Mouse (Mus musculus) adrenal gland, adult 18-20 months (tissue): ENCODE measurements around the gene Rpl24. TPM values are rescaled to one million over a fixed set of nuclear protein-coding genes. Genes with fewer than 3 reads are reported as not detected.
"Not testable (repeated sequence)": the region's sequence is repeated elsewhere in the genome, so short reads cannot be mapped to it uniquely, and the experiment has no call there.

Experiments
- DNase-seq, 2 experiments: peaks; one replicate each; pipeline ENCODE4 v3.0.0; 2021 to 2022; ENCODE audit warnings: low spot score in 2 of 2
- long read RNA-seq, 2 experiments: library from polyadenylated mRNA; stranded (forward); transcript quantifications; one replicate each; pipeline ENCODE4 v2.0.0; 2021
- total RNA-seq, 2 experiments: library from RNA; stranded (reverse); gene quantifications; 1 replicate in 1 of 2; 2 replicates in 1 of 2; pipeline ENCODE4 v1.2.3; 2021

The Rpl24 gene
- total RNA-seq: 100 to 1,000 TPM; 715 to 723 TPM
- long read RNA-seq, experiment 1, transcript Rpl24-201 (6 exons, 677 nt): major isoform, 73 of 75 reads
- long read RNA-seq, experiment 1, partial matches to known transcripts: 1 of 75 reads
- long read RNA-seq, experiment 1, other reads (novel, unspliced or antisense): 0 of 75 reads
- long read RNA-seq, experiment 2, transcript Rpl24-201 (6 exons, 677 nt): major isoform, 253 of 274 reads
- long read RNA-seq, experiment 2, transcript Rpl24-204 (5 exons, 639 nt): minor isoform, 11 of 274 reads
- long read RNA-seq, experiment 2, partial matches to known transcripts: 9 of 274 reads
- long read RNA-seq, experiment 2, other reads (novel, unspliced or antisense): 0 of 274 reads

- peak; percentile 95 for DNase-seq
These were observed at the start of gene Rpl24 for GRCm38 (mm10) chr16:55966212-55966871. Gene Rpl24, plus strand, starts transcription at chr16:55966275.

GRCm38 (mm10) chr16:55922079-55922478 is 44.0 kb upstream of the Rpl24 start:
- DNase-seq: no peak

GRCm38 (mm10) chr16:55924010-55924409 is 42.1 kb upstream of the Rpl24 start:
- DNase-seq: no peak

- DNase-seq: peak; percentile 37 to 45
These were observed 32.3 kb upstream of the Rpl24 start for GRCm38 (mm10) chr16:55933681-55934343.

GRCm38 (mm10) chr16:55934453-55935037 is 31.5 kb upstream of the Rpl24 start, which contains the start of gene Cep97:
Gene Cep97, minus strand, starts transcription at chr16:55934855.
- DNase-seq: peak; percentile 74 to 78

GRCm38 (mm10) chr16:55938761-55939160 is 27.3 kb upstream of the Rpl24 start:
- DNase-seq: no peak

GRCm38 (mm10) chr16:55939703-55940102 is 26.4 kb upstream of the Rpl24 start:
- DNase-seq: no peak

- DNase-seq: no peak
These were observed 25.3 kb upstream of the Rpl24 start for GRCm38 (mm10) chr16:55940781-55941180.

- DNase-seq: no peak
These were observed 18.8 kb upstream of the Rpl24 start for GRCm38 (mm10) chr16:55947266-55947665.

GRCm38 (mm10) chr16:55947876-55948410 is 18.1 kb upstream of the Rpl24 start:
- DNase-seq: not testable (repeated sequence)

GRCm38 (mm10) chr16:55948963-55949362 is 17.1 kb upstream of the Rpl24 start:
- DNase-seq: no peak

GRCm38 (mm10) chr16:55950462-55950861 is 15.6 kb upstream of the Rpl24 start:
- DNase-seq: no peak

- DNase-seq: peak; percentile 66 to 73
These were observed 15.0 kb upstream of the Rpl24 start for GRCm38 (mm10) chr16:55950946-55951678.

- DNase-seq: no peak
These were observed 14.3 kb upstream of the Rpl24 start for GRCm38 (mm10) chr16:55951679-55952327.

GRCm38 (mm10) chr16:55952771-55953170 is 13.3 kb upstream of the Rpl24 start:
- no peak for DNase-seq

- not testable (repeated sequence) for DNase-seq
These were observed 11.9 kb upstream of the Rpl24 start for GRCm38 (mm10) chr16:55954196-55954595.

- not testable (repeated sequence) for DNase-seq
These were observed 3.0 kb upstream of the Rpl24 start for GRCm38 (mm10) chr16:55963068-55963467.

GRCm38 (mm10) chr16:55964126-55964949 is 1.7 kb upstream of the Rpl24 start:
- DNase-seq: no peak

GRCm38 (mm10) chr16:55967221-55967620 is 1.1 kb downstream of the Rpl24 start:
- DNase-seq: no peak
